Mouse (Mus musculus) heart, adult 18-20 months (tissue): ENCODE measurements around the gene Hist1h3e. TPM values are rescaled to one million over a fixed set of nuclear protein-coding genes. Genes with fewer than 3 reads are reported as not detected.

Source experiments
- DNase-seq, 2 experiments: peaks; one replicate each; pipeline ENCODE4 v3.0.0; 2021 to 2022; ENCODE audit warnings: mixed read lengths in 1 of 2
- total RNA-seq, 2 experiments: library from RNA; stranded (reverse); gene quantifications; 2 replicates each; pipeline ENCODE4 v1.2.3; 2021

Hist1h3e gene
- total RNA-seq, 2 experiments from 2014 or later: 11.6 to 16.2 TPM

DNA sequence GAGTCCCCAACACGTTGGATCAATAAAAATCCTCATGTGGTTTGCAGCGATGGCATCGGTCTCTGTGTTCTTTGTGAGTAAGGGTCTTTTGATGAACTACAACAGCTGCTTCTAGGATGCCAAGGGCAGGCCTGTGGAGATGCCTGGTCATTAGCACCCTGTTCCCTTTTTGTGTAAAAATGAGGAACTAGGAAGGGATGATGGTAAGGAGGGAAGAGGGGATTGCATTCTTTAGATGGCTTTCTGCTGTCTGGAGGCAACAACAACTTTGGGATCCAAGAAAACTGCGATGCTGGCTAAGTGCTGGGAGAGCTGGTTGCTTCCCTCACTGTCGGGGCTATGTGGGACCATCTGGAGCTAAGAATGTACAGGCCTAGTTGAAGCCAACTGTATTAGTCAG is 23.9 kb downstream of the Hist1h3e start:
- DNase-seq: no peak

GRCm38 (mm10) chr13:23537006-23537710 is 25.0 kb downstream of the Hist1h3e start:
- DNase-seq: no peak

DNA sequence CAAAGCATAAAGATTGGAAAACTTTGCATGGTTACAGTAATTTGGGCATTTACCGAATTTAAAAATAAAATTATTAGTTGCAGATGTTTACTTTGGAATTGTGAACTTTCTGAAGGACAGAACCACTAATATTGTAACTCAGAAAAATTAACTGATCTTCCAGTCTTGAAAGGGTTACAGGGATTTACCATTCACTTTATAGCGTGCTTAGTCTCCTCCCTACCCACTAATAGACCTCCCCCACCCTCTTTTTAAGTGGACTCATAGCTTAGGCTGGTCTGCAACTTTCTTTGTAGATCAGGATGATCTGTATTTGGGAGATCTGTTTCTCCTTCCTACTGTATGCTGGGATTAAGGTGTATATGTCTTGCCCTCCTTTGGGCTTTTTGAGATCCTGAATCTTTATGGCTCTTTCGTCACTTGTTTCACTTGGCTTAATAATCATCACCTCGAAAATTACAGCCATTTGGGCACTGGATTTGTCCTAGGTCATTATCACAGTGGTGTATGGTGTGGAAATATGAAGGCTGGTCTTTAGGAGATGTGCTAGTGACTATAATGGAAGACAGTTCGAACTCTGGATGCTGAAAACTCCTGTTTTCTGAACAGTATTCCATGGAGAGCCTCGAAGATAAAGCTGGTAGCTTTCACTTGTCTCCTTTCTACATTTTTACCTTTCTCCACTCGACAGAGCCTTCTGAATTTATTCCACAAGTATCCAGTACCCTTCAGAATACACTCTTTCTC is 25.9 kb downstream of the Hist1h3e start:
- DNase-seq: no peak

- DNase-seq: peak; percentile 89 to 94
These were observed 26.8 kb downstream of the Hist1h3e start, which contains the start of gene Hist1h3g for GRCm38 (mm10) chr13:23535137-23536075. Gene Hist1h3g (plus strand): TSS chr13:23535422.

GRCm38 (mm10) chr13:23534368-23535131 is 27.6 kb downstream of the Hist1h3e start:
- peak in 1 of 2 experiments; percentile 20 for DNase-seq

- DNase-seq: peak; percentile 50 to 59
These were observed 28.4 kb downstream of the Hist1h3e start, which contains the start of gene Hist1h2af for GRCm38 (mm10) chr13:23533560-23534367. Gene Hist1h2af (plus strand): TSS chr13:23533906.

GRCm38 (mm10) chr13:23532262-23533075 is 29.7 kb downstream of the Hist1h3e start:
- no peak for DNase-seq

DNA sequence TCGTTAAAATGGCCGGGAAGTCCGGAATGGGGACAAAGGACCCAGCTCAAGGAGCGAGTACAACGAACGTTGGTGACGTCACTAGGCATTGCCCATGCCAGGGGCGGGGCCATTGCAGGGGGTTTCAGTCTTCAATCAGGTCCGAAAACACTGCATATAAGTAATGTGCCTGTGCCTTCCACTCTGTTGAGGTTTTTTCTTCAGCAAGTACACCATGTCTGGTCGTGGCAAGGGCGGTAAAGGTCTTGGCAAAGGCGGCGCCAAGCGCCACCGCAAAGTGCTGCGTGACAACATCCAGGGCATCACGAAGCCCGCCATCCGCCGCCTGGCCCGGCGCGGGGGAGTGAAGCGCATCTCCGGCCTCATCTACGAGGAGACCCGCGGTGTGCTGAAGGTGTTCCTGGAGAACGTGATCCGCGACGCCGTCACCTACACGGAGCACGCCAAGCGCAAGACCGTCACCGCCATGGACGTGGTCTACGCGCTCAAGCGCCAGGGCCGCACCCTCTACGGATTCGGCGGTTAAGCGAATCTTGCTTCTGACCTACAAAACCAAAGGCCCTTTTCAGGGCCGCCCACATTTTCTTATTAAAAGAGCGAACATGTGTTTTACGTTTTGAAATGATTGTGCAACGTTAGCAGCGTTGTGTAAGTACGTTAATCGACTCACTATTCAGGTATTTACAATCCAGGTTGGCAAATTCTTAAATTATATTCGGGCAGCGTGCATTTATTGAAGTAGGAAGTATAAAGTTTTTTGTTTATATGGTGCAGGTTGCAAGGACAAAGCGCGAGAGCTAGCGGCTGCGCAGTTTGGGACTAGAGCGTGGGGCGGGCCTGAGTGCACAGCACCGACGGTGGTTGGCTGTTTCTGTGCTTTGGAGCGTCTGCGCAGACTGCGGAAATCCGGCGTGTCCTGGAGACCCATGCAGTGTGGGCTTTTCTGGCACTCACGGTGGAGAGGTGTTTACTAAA is 31.0 kb downstream of the Hist1h3e start, which contains the start of gene Hist1h4h:
Gene Hist1h4h, plus strand, starts transcription at position 150 of the 975 bp plus-strand sequence.
- DNase-seq: peak; percentile 98 to 99

GRCm38 (mm10) chr13:23530181-23530900 is 31.8 kb downstream of the Hist1h3e start:
- peak; percentile 75 to 89 for DNase-seq

DNA sequence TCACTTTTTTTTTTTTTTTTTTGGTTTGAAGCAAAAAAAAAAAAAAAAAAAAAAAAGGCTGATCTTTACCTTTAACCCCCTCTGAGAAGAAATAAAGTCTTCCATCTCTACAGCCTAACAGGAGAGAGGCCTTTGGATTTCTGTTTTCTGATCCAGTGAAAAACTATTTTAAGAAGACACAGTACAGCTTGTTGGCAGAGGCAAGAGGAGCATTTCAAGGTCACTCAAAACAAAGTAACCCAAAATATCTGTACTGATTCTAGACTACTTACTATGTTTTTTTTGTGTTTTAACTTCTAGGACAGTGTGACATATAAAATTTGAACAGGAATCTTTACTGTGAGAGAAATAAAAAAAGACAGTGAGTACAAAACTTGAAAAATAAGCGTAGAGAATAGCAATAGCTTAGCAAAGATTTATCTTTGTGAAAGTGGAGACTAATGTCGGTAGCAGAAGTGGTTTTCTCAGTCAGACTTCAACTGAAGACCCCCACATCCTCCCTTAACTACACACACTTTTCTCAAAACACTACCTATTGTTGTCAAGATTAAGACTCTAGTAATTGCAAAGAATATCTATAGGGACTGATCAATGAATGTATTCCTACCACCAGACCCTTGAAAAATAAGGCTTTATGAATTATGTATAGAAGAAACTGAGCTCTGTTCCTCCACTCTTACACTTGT is 32.5 kb downstream of the Hist1h3e start:
- no peak for DNase-seq

DNA sequence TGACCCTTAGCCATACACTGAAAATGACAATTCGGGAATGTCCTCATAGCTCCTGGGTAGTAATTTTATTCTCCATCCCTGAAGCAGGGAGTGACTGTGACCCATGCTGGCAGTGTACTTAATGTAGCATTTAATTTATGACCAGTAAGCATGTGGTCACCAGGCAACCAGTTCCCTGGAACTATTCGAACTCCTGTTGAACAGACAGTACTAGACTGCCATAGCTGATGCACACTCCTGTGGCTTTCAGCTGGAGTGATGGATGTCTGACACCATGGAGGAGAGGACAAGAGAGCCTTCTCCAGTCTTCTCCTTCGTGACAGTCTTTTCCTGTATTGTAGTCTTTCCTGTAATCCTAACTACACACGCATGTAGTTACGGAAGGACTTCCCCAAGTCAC is 33.2 kb downstream of the Hist1h3e start:
- DNase-seq: no peak

- peak; percentile 90 to 97 for DNase-seq
These were observed 35.9 kb downstream of the Hist1h3e start for GRCm38 (mm10) chr13:23526312-23526711.

DNA sequence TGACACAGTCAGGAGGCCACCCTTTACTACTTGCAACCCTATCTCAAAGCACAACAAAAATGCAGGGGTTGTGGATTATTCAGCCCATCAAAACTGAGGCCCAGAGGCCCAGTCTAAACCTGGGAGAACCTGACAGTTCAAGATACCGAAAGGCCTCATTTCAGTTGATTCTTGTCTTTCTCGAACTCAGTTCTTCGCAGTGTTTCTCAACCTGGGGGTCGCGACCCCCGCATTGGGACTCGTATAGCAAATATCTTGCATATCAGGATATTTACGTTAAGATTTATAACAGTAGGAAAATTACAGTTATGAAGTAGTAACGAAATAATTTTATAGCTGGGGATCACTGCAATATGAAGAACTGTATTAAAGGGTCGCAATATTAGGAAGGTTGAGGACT is 36.3 kb downstream of the Hist1h3e start:
- no peak for DNase-seq

- peak; percentile 74 to 84 for DNase-seq
These were observed 37.5 kb downstream of the Hist1h3e start for GRCm38 (mm10) chr13:23524654-23525053.

GRCm38 (mm10) chr13:23523976-23524375 is 38.2 kb downstream of the Hist1h3e start:
- DNase-seq: no peak

GRCm38 (mm10) chr13:23521703-23522102 is 40.5 kb downstream of the Hist1h3e start:
- peak; percentile 81 to 89 for DNase-seq

- peak; percentile 81 to 94 for DNase-seq
These were observed 42.8 kb downstream of the Hist1h3e start for GRCm38 (mm10) chr13:23519416-23519815.
